Mouse (Mus musculus) midbrain, embryonic 13.5 days (tissue): ENCODE data around the gene Ltbp1. TPM values are rescaled to one million over a fixed set of nuclear protein-coding genes. Genes with fewer than 3 reads are reported as not detected.

Experiments
- ATAC-seq: fragments of 200-750 bp; cut with Nextera tagmentation; 2 replicates; pipeline ENCODE4 v1.8.0; 2017; ENCODE audit warnings: mild to moderate bottlenecking, moderate TSS enrichment, moderate library complexity
- H3K27ac ChIP-seq: fragments of 300-500 bp; sonication (generic); 2 replicates; pipeline ENCODE4 v1.5.1; 2015; ENCODE audit warnings: inconsistent platforms, mild to moderate bottlenecking, moderate library complexity
- H3K27me3 ChIP-seq: fragments of 300-500 bp; sonication (generic); 2 replicates; pipeline ENCODE4 v1.6.1; 2015; ENCODE audit warnings: mild to moderate bottlenecking, inconsistent platforms
- H3K36me3 ChIP-seq: fragments of 300-500 bp; sonication (generic); 2 replicates; pipeline ENCODE4 v1.6.1; 2015; ENCODE audit warnings: mild to moderate bottlenecking, inconsistent platforms
- H3K4me1 ChIP-seq: fragments of 300-500 bp; sonication (generic); replicated peaks from 2 replicates; pipeline ENCODE4 v1.6.1; 2015; ENCODE audit warnings: inconsistent platforms
- H3K4me2 ChIP-seq: fragments of 300-500 bp; sonication (generic); replicated peaks from 2 replicates; pipeline ENCODE4 v1.6.1; 2015; ENCODE audit warnings: moderate library complexity, mild to moderate bottlenecking, inconsistent platforms
- H3K4me3 ChIP-seq: fragments of 300-500 bp; sonication (generic); replicated peaks from 2 replicates; pipeline ENCODE4 v1.5.1; 2015; ENCODE audit warnings: mild to moderate bottlenecking, inconsistent platforms
- H3K9ac ChIP-seq: fragments of 300-500 bp; sonication (generic); replicated peaks from 2 replicates; pipeline ENCODE4 v1.6.1; 2015; ENCODE audit warnings: mild to moderate bottlenecking, inconsistent platforms
- H3K9me3 ChIP-seq: fragments of 300-500 bp; sonication (generic); 2 replicates; pipeline ENCODE4 v1.6.1; 2016; ENCODE audit warnings: mild to moderate bottlenecking, inconsistent platforms
- WGBS: fragments of 180-500 bp; shearing (Covaris S2); methylation state at CpG from one replicate; pipeline ENCODE4 v1.1.7; 2015; 5-methylcytosine and 5-hydroxymethylcytosine counted together
- polyA plus RNA-seq: library from polyadenylated mRNA; unstranded; fragments of >200 nt; fragmentation: Nextera tagmentation; extraction: Ambion mirVana; gene quantifications from 2 replicates; pipeline ENCODE4 v1.2.1, GENCODE M21; 2015

The Ltbp1 gene
- polyA plus RNA-seq, 1 experiment from 2014 or later, result 2.7 TPM

GRCm38 (mm10) chr17:75033356-75033755, 28.0 kb downstream of the Ltbp1 start:
- H3K36me3 ChIP-seq, result no peaks in the 10 kb centered on the region
- no peak overlapping the region for H3K4me3 ChIP-seq
- H3K9ac ChIP-seq, result no peak overlapping the region
- H3K4me2 ChIP-seq, result no peak overlapping the region
- no peak overlapping the region for H3K27ac ChIP-seq
- WGBS, result 91% methylated on average over 14 of the region's 14 CpGs
- H3K4me1 ChIP-seq, result 0 out of 2 replicates have a peak, but pooled peaks cover 2% of the 10 kb centered on the region
- H3K9me3 ChIP-seq, result no peaks in the 10 kb centered on the region
- ATAC-seq, result no peak
- no peaks in the 10 kb centered on the region for H3K27me3 ChIP-seq

DNA sequence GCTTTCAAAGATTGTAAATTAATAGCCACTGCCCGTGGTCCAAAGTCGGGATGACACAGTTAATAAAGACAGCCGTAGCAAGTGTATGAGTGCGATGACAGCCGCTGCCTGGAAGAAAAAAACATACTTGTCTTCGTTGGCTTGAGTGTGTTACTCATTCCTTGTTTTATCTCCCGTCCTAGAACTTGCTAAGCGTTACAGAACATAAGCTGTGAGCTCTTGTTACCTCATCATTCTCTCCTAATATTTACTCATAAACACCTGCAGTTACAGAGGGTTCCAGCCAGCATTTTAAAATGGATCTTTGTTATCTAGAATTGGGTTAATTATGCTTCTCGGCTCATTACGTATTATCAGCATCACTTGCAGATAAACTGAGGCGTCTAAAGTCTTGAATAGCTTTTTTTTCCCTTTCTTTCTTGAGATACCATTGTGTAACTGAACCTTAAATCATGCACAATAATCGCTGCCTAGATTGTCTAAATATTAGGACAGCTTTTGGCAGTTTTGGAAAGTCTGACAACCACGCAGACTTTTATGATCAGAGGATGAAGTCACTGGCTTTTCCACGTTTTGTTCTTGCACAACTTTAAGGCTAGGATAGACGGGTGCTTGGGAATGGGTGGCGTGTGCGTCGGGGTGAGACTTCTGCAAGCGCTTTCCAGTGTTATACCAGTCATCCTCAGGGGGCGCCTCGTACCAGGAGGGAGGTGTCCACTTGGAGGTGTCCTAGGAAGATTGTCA, 28.7 kb downstream of the Ltbp1 start:
- no peak for ATAC-seq
- WGBS, result 92% methylated on average over 21 of the region's 21 CpGs

DNA sequence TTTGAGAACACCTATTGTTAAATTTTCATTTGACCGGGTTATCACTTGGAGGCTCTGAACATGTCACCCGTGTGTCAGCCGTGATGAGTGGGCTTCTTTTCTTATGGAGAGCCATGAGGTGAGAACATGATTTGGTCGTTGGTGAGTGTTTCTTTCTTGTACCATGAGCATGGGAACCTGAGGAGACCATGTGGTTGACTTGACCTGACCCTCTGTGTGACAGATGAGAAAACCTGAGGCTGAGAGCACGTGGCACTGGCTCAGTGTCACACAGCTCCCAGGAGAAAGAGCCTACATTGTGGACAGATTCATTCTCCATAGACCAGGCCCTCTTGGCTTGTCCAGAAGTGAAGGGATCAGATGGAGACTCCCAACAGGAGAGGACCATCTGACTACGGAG, 31.5 kb downstream of the Ltbp1 start:
- no peak for ATAC-seq
- Histone ChIP-seq H3K9ac (no peak overlapping the region), H3K4me3 (no peak overlapping the region), H3K4me2 (no peak overlapping the region), H3K36me3 (no peaks in the 10 kb centered on the region), H3K9me3 (no peaks in the 10 kb centered on the region), H3K27ac (no peak overlapping the region), H3K4me1 (no peaks in the 10 kb centered on the region), H3K27me3 (no peaks in the 10 kb centered on the region)
- WGBS, result 91% methylated on average over 6 of the region's 6 CpGs

More for the DNA sequence above, 28.7 kb downstream of the Ltbp1 start:
- Histone ChIP-seq H3K9me3 (no peaks in the 10 kb centered on the region), H3K4me3 (no peak overlapping the region), H3K4me1 (no peaks in the 10 kb centered on the region), H3K27ac (no peak overlapping the region), H3K27me3 (no peaks in the 10 kb centered on the region), H3K36me3 (no peaks in the 10 kb centered on the region), H3K9ac (no peak overlapping the region), H3K4me2 (no peak overlapping the region)

DNA sequence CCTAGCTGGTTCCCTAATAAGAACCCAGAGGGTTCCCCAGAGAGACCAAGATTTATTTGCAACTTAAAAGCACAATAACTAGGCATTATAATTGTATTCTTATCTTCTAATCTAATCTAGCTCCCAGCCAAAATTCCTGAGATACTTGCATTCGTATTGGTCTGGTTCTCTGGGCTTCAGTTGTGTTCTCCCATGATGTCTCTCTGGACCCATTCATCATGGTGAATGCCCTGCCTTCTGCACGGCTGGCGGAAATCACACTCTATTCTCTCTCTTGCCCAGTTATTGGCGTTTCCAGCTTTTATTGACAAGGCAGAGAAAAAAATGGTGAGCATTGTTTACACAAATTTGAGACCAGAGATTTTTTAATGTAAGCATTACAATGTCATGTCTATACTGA, 33.6 kb downstream of the Ltbp1 start:
- no peaks in the 10 kb centered on the region for H3K27me3 ChIP-seq
- no peak overlapping the region for H3K4me3 ChIP-seq
- no peak for ATAC-seq
- no peaks in the 10 kb centered on the region for H3K4me1 ChIP-seq
- no peaks in the 10 kb centered on the region for H3K36me3 ChIP-seq
- H3K27ac ChIP-seq, result no peak overlapping the region
- H3K4me2 ChIP-seq, result no peak overlapping the region
- no peaks in the 10 kb centered on the region for H3K9me3 ChIP-seq
- 81% methylated on average over 4 of the region's 4 CpGs for WGBS
- H3K9ac ChIP-seq, result no peak overlapping the region

- H3K9ac ChIP-seq, result no peak overlapping the region
- no peak for ATAC-seq
- WGBS, result 87% methylated on average over 8 of the region's 8 CpGs
Measured at GRCm38 (mm10) chr17:75049366-75049969, 44.1 kb downstream of the Ltbp1 start.

DNA sequence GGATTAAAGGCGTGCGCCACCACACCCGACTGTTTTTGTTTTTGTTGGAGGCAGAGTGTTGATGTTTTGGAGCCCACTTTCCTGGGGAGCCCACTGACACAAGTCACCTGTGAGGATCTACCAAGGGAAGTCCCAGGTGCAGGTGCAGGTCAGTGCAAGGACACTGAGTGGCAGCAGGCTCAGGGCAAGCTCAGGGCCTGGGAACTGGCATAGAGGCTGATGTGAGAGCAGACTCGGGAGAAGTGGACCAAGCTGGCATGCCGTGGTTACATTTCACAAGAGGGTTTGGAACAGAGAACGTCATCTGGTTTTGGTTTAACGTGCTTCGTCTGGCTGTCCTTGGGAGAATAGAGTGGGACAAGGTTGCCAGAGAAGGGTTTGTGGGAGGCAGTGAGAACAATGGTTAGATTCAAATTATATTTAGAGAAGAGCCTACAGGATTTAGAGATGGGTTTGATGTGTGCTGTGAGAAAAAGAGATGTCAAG, 46.1 kb downstream of the Ltbp1 start:
- 87% methylated on average over 8 of the region's 8 CpGs for WGBS
- Histone ChIP-seq H3K36me3 (no peaks in the 10 kb centered on the region), H3K27me3 (no peaks in the 10 kb centered on the region), H3K9ac (no peak overlapping the region), H3K27ac (no peak overlapping the region), H3K4me3 (no peak overlapping the region), H3K9me3 (no peaks in the 10 kb centered on the region), H3K4me2 (no peak overlapping the region), H3K4me1 (no peaks in the 10 kb centered on the region)
- no peak for ATAC-seq

More at GRCm38 (mm10) chr17:75049366-75049969, 44.1 kb downstream of the Ltbp1 start:
- Histone ChIP-seq H3K9me3 (peaks cover 7% of the 10 kb centered on the region; the same call in 1 of the 2 replicates), H3K27me3 (no peaks in the 10 kb centered on the region), H3K4me3 (no peak overlapping the region), H3K27ac (no peak overlapping the region), H3K36me3 (no peaks in the 10 kb centered on the region), H3K4me1 (no peaks in the 10 kb centered on the region), H3K4me2 (no peak overlapping the region)

- WGBS, result 84% methylated on average over 5 of the region's 5 CpGs
- ATAC-seq, result no peak
- no peaks in the 10 kb centered on the region for H3K4me1 ChIP-seq
- H3K36me3 ChIP-seq, result no peaks in the 10 kb centered on the region
- H3K27me3 ChIP-seq, result no peaks in the 10 kb centered on the region
- no peak overlapping the region for H3K9ac ChIP-seq
- no peak overlapping the region for H3K4me2 ChIP-seq
- H3K27ac ChIP-seq, result no peak overlapping the region
- no peaks in the 10 kb centered on the region for H3K9me3 ChIP-seq
- no peak overlapping the region for H3K4me3 ChIP-seq
Measured at GRCm38 (mm10) chr17:75055235-75055634, 49.9 kb downstream of the Ltbp1 start.

DNA sequence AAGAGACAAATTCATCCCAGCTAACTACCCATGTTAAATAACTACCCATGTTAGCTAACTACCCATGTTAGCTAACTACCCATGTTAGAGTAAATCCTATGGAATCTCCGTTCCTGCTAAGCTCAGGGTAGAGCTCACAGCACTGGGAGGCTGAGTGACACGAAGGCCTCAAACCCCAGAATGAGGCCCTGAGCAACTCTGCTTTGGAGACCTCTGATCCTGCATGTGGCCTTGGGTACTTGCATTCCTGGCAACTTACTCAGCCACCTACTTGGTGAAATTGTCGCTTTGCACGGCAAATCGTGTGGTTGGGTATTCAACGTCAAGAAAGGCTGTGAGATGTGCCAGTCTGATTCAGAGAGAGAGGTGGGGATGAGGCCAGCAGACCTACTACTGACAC, 50.6 kb downstream of the Ltbp1 start:
- no peak overlapping the region for H3K4me2 ChIP-seq
- H3K27me3 ChIP-seq, result no peaks in the 10 kb centered on the region
- ATAC-seq, result no peak
- no peak overlapping the region for H3K9ac ChIP-seq
- H3K9me3 ChIP-seq, result no peaks in the 10 kb centered on the region
- H3K4me1 ChIP-seq, result no peaks in the 10 kb centered on the region
- H3K4me3 ChIP-seq, result no peak overlapping the region
- no peaks in the 10 kb centered on the region for H3K36me3 ChIP-seq
- WGBS, result 85% methylated on average over 6 of the region's 6 CpGs
- no peak overlapping the region for H3K27ac ChIP-seq

- WGBS, result 48% methylated on average over 8 of the region's 8 CpGs
- Histone ChIP-seq H3K27me3 (no peaks in the 10 kb centered on the region), H3K9ac (no peak overlapping the region), H3K36me3 (no peaks in the 10 kb centered on the region), H3K4me3 (no peak overlapping the region), H3K9me3 (no peaks in the 10 kb centered on the region), H3K27ac (no peak overlapping the region), H3K4me1 (no peaks in the 10 kb centered on the region), H3K4me2 (no peak overlapping the region)
- no peak for ATAC-seq
Measured at GRCm38 (mm10) chr17:75056631-75057030, 51.3 kb downstream of the Ltbp1 start.

GRCm38 (mm10) chr17:75066340-75066739, 61.0 kb downstream of the Ltbp1 start:
- H3K4me2 ChIP-seq, result no peak overlapping the region
- no peak overlapping the region for H3K4me3 ChIP-seq
- no peak overlapping the region for H3K27ac ChIP-seq
- 85% methylated on average over 7 of the region's 7 CpGs for WGBS
- no peak overlapping the region for H3K9ac ChIP-seq
- H3K27me3 ChIP-seq, result peaks cover 7% of the 10 kb centered on the region
- H3K36me3 ChIP-seq, result no peaks in the 10 kb centered on the region
- H3K4me1 ChIP-seq, result peaks cover 8% of the 10 kb centered on the region
- ATAC-seq, result no peak
- H3K9me3 ChIP-seq, result no peaks in the 10 kb centered on the region

DNA sequence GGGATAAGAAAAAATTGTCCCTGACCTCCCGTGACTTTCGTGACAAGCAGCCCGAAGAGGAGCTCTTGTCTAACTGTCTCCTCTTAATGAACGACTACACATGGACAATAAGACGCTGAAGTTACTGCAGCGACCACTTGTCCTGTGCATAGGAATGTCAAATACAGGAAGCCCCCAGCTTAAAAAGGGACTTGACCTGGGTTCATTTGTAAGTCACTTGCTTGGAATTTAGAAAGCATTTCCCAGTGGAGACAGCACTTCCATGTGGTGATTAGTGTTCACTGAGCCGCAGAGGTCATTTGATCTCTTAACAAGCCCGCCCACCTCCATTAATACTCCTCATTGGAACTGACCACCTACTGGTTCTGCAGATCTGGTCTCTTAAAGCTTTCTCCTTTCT, 61.9 kb downstream of the Ltbp1 start:
- Histone ChIP-seq H3K4me3 (no peak overlapping the region), H3K36me3 (no peaks in the 10 kb centered on the region), H3K9me3 (no peaks in the 10 kb centered on the region), H3K27ac (no peak overlapping the region), H3K4me2 (no peak overlapping the region), H3K9ac (no peak overlapping the region), H3K27me3 (peaks cover 7% of the 10 kb centered on the region), H3K4me1 (peaks cover 8% of the 10 kb centered on the region)
- no peak for ATAC-seq
- 2% methylated on average over 8 of the region's 8 CpGs for WGBS

DNA sequence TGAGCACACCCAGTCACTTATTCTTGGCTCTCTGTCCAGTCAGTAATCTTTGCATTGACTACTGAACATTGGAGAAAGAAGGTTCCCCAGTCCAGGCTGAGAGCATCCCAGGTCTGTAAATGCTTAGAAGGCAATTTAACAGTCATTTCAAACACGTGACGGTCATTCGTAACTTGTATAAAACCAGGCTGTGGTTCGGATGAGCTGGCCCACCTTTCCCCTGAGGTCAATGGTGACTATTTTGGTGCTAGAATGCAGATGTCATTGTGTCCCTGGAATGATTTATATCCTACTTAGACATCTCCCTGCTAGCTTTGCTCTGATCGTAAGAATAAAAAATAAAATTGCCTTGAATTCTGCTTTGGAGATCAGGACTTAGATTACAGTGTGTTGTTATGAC, 63.9 kb downstream of the Ltbp1 start:
- H3K27ac ChIP-seq, result no peak overlapping the region
- WGBS, result 96% methylated on average over 5 of the region's 5 CpGs
- H3K4me1 ChIP-seq, result peaks cover 8% of the 10 kb centered on the region
- no peak overlapping the region for H3K4me2 ChIP-seq
- no peaks in the 10 kb centered on the region for H3K9me3 ChIP-seq
- H3K9ac ChIP-seq, result no peak overlapping the region
- ATAC-seq, result no peak
- H3K36me3 ChIP-seq, result no peaks in the 10 kb centered on the region
- no peak overlapping the region for H3K4me3 ChIP-seq
- peaks cover 7% of the 10 kb centered on the region for H3K27me3 ChIP-seq
